Mouse (Mus musculus) ES-E14 (cell line): ENCODE results near the gene Actn1. TPM values are rescaled to one million over a fixed set of nuclear protein-coding genes. Genes with fewer than 3 reads are reported as not detected.

Experiments
- DNase-seq: peaks from one replicate; pipeline ENCODE4 v3.0.0-alpha.2; 2013; ENCODE audit warnings: low read depth, low spot score
- H3K27ac ChIP-seq: 2 replicates; pipeline ENCODE4 v1.5.1; 2012; ENCODE audit warnings: low read depth, mild to moderate bottlenecking, low read length, moderate library complexity, mixed read lengths; ENCODE audit not compliant: poor library complexity, insufficient read depth, severe bottlenecking
- H3K36me3 ChIP-seq: 2 replicates; pipeline ENCODE4 v1.6.1; 2012; ENCODE audit warnings: mild to moderate bottlenecking, low read length, moderate library complexity, mixed read lengths; ENCODE audit not compliant: control insufficient read depth, poor library complexity, insufficient read depth, severe bottlenecking
- H3K4me1 ChIP-seq, 2 experiments: fragments of 150-350 bp in 1 of 2; sonication (generic) in 1 of 2; 2 replicates each; pipeline ENCODE4 v1.6.1; 2012; ENCODE audit warnings: low read length in 2 of 2, mild to moderate bottlenecking in 1 of 2, mixed read lengths in 1 of 2; ENCODE audit not compliant: control insufficient read depth in 2 of 2, insufficient read depth in 2 of 2, poor library complexity in 1 of 2
- H3K4me3 ChIP-seq, 2 experiments: fragments of 150-350 bp in 1 of 2; sonication (generic) in 1 of 2; 2 replicates each; pipeline ENCODE4 v1.5.1; 2012; ENCODE audit warnings: low read length in 2 of 2, low read depth in 1 of 2, mild to moderate bottlenecking in 1 of 2, mixed read lengths in 1 of 2; ENCODE audit not compliant: insufficient read depth in 1 of 2, poor library complexity in 1 of 2, severe bottlenecking in 1 of 2
- H3K9ac ChIP-seq: 2 replicates; pipeline ENCODE4 v1.6.1; 2012; ENCODE audit warnings: low read depth, mild to moderate bottlenecking, low read length, mixed read lengths; ENCODE audit not compliant: poor library complexity, insufficient read depth, severe bottlenecking
- H3K9me3 ChIP-seq: fragments of 150-350 bp; sonication (generic); 2 replicates; pipeline ENCODE4 v1.6.1; 2012; ENCODE audit warnings: low read depth, mild to moderate bottlenecking, low read length; ENCODE audit not compliant: control insufficient read depth, insufficient read depth
- CHD2 ChIP-seq: IDR thresholded peaks from 2 replicates; pipeline ENCODE4 v1.6.1; 2014; ENCODE audit warnings: mild to moderate bottlenecking, low read depth, low read length, inconsistent platforms
- HCFC1 ChIP-seq: IDR thresholded peaks from 2 replicates; pipeline ENCODE4 v1.6.1; 2012; ENCODE audit warnings: low read length, inconsistent platforms, borderline replicate concordance; ENCODE audit not compliant: insufficient read depth
- MAFK ChIP-seq: IDR thresholded peaks from 2 replicates; pipeline ENCODE4 v1.6.1; 2014; ENCODE audit warnings: mild to moderate bottlenecking, low read depth, low read length, inconsistent platforms; ENCODE audit not compliant: insufficient read depth
- ZC3H11A ChIP-seq: IDR thresholded peaks from 2 replicates; pipeline ENCODE4 v1.6.1; 2012; ENCODE audit warnings: low read depth, mild to moderate bottlenecking, inconsistent platforms, low read length, borderline replicate concordance
- ZNF384 ChIP-seq: IDR thresholded peaks from 2 replicates; pipeline ENCODE4 v1.6.1; 2012; ENCODE audit warnings: low read depth, low read length, inconsistent platforms
- in situ Hi-C, 2 experiments: fragments of 600-800 bp; cut with MboI; formaldehyde crosslinking; loops; one replicate each; pipeline ENCODE4 v1.15.1; 2025; ENCODE audit warnings: low sequenced_read_pairs in 2 of 2, inconsistent platforms in 1 of 2; ENCODE audit not compliant: unreplicated experiment in 2 of 2
- total RNA-seq: library from RNA; depleted of rRNA; stranded (reverse); fragments of 300-350 nt; gene quantifications from 2 replicates; pipeline ENCODE4 v1.2.3, GENCODE M21; 2012

Actn1 gene
- total RNA-seq, 1 experiment = 255 TPM

GRCm38 (mm10) chr12:80197343-80197742 lies 62.8 kb downstream of the Actn1 start:
- TF ChIP-seq ZC3H11A = 0 out of 2 replicates have a peak, but pooled peaks have one; percentile 5
- TF ChIP-seq ZNF384 = no peak; the same call in 1 of the 2 replicates
- peaks cover 34% of the 10 kb centered on the region for H3K36me3 ChIP-seq
- no peaks in the 10 kb centered on the region for H3K9me3 ChIP-seq
- no peak overlapping the region for H3K4me3 ChIP-seq
- H3K4me1 ChIP-seq = peaks cover 0 to 1% of the 10 kb centered on the region in 2 experiments; a peak in 1 of 4 replicates
- peak; percentile 66 for DNase-seq
- H3K9ac ChIP-seq = no peak overlapping the region
- H3K27ac ChIP-seq = no peak overlapping the region
- in situ Hi-C loops = no loop called here

GRCm38 (mm10) chr12:80191806-80192205 lies 68.4 kb downstream of the Actn1 start:
- in situ Hi-C loops = no loop called here
- peak overlapping the region; percentile 46; the same call in 1 of the 2 replicates for H3K9ac ChIP-seq
- TF ChIP-seq CHD2 (no peak), ZNF384 (no peak), HCFC1 (no peak), ZC3H11A (no peak), MAFK (no peak)
- H3K36me3 ChIP-seq = peaks cover 60% of the 10 kb centered on the region
- no peak overlapping the region for H3K27ac ChIP-seq
- H3K4me1 ChIP-seq = peaks cover 3 to 13% of the 10 kb centered on the region in 2 experiments; a peak in 3 of 4 replicates
- no peaks in the 10 kb centered on the region for H3K9me3 ChIP-seq
- H3K4me3 ChIP-seq = no peak overlapping the region
- DNase-seq = no peak

GRCm38 (mm10) chr12:80191371-80191770 lies 68.8 kb downstream of the Actn1 start:
- TF ChIP-seq MAFK (no peak), CHD2 (no peak), HCFC1 (no peak), ZNF384 (no peak), ZC3H11A (no peak)
- Histone ChIP-seq H3K27ac (0 out of 2 replicates have a peak overlapping the region, but pooled peaks have one; percentile 5), H3K9me3 (no peaks in the 10 kb centered on the region), H3K9ac (peak overlapping the region; percentile 46; the same call in 1 of the 2 replicates), H3K4me1 (peaks cover 3 to 13% of the 10 kb centered on the region in 2 experiments; a peak in 3 of 4 replicates), H3K4me3 (no peak overlapping the region), H3K36me3 (peaks cover 59% of the 10 kb centered on the region)
- in situ Hi-C loops = no loop called here
- DNase-seq = no peak

GRCm38 (mm10) chr12:80190915-80191314 lies 69.3 kb downstream of the Actn1 start:
- H3K9ac ChIP-seq = 0 out of 2 replicates have a peak overlapping the region, but pooled peaks have one; percentile 46
- H3K27ac ChIP-seq = 0 out of 2 replicates have a peak overlapping the region, but pooled peaks have one; percentile 5
- no peak for DNase-seq
- TF ChIP-seq HCFC1 (no peak), CHD2 (no peak), ZNF384 (no peak), MAFK (no peak), ZC3H11A (no peak)
- H3K9me3 ChIP-seq = no peaks in the 10 kb centered on the region
- H3K4me1 ChIP-seq = peaks cover 3 to 13% of the 10 kb centered on the region in 2 experiments; a peak in 3 of 4 replicates
- H3K4me3 ChIP-seq = no peak overlapping the region
- in situ Hi-C loops = no loop called here
- H3K36me3 ChIP-seq = peaks cover 58% of the 10 kb centered on the region

GRCm38 (mm10) chr12:80184041-80184440 lies 76.1 kb downstream of the Actn1 start:
- H3K36me3 ChIP-seq = peaks cover 49% of the 10 kb centered on the region
- peaks cover 0 to 2% of the 10 kb centered on the region in 2 experiments; a peak in 1 of 4 replicates for H3K4me1 ChIP-seq
- H3K9ac ChIP-seq = no peak overlapping the region
- no peaks in the 10 kb centered on the region for H3K9me3 ChIP-seq
- DNase-seq = no peak
- H3K27ac ChIP-seq = no peak overlapping the region; the same call in 1 of the 2 replicates
- in situ Hi-C loops = no loop called here
- H3K4me3 ChIP-seq = no peak overlapping the region
- no peak for TF ChIP-seq MAFK
